Mouse (Mus musculus) G1E-ER4 (cell line): ENCODE data around the gene Megf11. TPM values are rescaled to one million over a fixed set of nuclear protein-coding genes. Genes with fewer than 3 reads are reported as not detected.

Experiments
- GATA1 ChIP-seq: IDR thresholded peaks from one replicate; pipeline ENCODE4 v1.8.0; 2012; ENCODE audit warnings: low read length, inconsistent platforms
- polyA plus RNA-seq: library from polyadenylated mRNA; stranded (reverse); fragments of >175 nt; gene quantifications from 2 replicates; pipeline ENCODE4 v1.2.3, GENCODE M21; 2012

The Megf11 gene
- polyA plus RNA-seq, 1 experiment = 0.12 TPM

DNA sequence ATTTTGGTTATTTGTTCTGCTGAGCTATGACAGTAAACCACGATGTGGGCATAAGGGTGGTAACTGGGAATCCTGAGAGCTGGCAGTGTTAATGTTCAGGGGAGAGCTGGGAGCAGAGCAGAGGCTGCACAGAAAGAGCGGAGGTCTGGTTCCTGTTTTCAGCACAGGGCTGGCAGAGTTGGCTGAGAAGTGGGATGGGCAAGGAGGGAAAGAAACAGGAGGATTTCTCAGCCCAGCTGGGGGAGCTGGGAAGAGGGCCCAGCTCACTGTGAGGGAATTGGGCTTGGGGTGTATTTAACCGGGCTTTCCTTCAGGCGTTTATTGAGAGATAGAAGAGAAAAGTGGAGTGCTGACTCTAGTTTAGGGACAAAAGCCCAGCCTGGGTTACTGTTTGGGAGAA is 88.3 kb downstream of the Megf11 start:
- TF ChIP-seq GATA1 = no peak

DNA sequence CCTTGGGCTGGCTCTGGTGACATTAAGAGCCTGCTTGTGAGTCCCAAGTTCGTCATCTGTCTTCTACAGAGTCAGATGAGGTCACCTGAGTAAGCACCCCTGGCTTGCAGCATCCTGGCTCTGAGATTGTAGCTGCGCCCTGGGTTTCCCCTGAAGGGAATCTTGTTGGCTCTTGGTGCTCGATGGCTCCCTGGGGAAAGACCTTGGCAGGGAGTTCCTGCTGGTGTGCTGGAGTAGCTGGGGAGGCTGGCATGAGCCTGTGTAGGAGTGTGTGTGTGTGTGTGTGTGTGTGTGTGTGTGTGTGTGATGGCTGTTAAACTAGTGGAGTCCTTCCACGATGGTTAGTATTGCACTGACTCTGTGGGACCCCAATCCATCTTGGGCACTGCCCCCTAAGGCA is 88.7 kb downstream of the Megf11 start:
- TF ChIP-seq GATA1 = no peak

DNA sequence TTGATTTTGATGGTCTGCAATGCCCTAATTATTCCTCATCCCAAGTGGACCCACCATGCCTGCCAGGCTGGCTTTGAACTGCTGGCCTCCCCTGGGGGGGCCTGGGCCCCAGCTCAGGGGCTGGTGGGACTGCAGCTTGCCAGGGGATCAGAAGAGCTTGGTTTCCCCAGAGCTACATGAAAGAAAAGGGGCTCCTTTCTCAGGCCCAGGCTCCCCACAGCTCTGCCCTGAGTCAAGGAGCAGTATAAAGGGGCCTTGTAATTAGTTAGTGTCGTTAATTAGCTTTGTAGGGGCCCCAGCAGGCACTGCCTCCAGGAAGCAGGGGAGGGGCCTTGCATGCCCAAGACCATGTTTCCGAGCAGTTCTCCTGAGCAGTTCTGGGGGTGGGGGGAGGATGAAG is 90.5 kb downstream of the Megf11 start:
- TF ChIP-seq GATA1 = no peak

GRCm38 (mm10) chr9:64482126-64482525 is 96.7 kb downstream of the Megf11 start:
- no peak for TF ChIP-seq GATA1

- TF ChIP-seq GATA1 = no peak
These were observed 102.0 kb downstream of the Megf11 start for GRCm38 (mm10) chr9:64487377-64487776.

DNA sequence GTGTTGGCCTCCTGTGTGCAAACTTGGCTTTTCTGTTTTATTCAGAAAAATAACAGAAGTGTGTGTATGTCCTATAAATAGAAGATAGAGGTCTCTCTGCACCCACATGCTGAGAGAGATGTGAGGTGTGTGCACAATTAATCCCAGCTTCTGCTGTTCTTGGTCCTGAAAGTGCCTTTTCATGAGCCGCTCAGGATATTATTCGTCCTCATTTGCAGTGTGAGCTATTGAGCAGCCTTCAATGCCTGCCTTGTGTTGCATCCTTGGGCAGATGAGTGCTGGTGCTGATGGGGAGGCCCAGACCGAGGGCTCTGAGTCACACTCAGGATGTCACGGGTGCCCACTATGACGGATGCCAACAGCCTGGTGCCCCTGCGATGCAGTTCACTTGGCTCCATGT is 109.2 kb downstream of the Megf11 start:
- no peak for TF ChIP-seq GATA1

GRCm38 (mm10) chr9:64498929-64499328 is 113.5 kb downstream of the Megf11 start:
- TF ChIP-seq GATA1 = no peak

GRCm38 (mm10) chr9:64501211-64501610 is 115.8 kb downstream of the Megf11 start:
- no peak for TF ChIP-seq GATA1

DNA sequence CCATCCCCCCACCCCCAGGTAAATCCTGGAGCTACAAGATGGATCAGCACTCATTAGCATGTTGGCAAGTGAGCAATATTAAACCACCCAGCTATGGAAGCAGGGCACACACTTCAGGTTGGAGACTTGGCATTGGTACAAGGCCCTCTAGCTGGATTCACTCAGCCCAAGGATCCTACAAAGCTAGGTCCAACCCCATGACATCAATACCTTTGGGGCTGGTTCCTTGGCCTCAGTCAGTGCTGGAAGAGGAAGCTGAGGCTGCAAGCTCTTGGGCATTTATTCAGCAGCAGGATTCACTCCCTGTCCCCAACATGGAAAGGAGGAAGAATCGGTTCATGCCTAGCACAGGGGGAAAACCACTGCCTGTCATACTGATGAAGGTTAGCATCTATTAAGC is 118.6 kb downstream of the Megf11 start:
- no peak for TF ChIP-seq GATA1

- no peak for TF ChIP-seq GATA1
These were observed 119.0 kb downstream of the Megf11 start for GRCm38 (mm10) chr9:64504456-64504855.

- no peak for TF ChIP-seq GATA1
These were observed 119.5 kb downstream of the Megf11 start for GRCm38 (mm10) chr9:64504921-64505320.

DNA sequence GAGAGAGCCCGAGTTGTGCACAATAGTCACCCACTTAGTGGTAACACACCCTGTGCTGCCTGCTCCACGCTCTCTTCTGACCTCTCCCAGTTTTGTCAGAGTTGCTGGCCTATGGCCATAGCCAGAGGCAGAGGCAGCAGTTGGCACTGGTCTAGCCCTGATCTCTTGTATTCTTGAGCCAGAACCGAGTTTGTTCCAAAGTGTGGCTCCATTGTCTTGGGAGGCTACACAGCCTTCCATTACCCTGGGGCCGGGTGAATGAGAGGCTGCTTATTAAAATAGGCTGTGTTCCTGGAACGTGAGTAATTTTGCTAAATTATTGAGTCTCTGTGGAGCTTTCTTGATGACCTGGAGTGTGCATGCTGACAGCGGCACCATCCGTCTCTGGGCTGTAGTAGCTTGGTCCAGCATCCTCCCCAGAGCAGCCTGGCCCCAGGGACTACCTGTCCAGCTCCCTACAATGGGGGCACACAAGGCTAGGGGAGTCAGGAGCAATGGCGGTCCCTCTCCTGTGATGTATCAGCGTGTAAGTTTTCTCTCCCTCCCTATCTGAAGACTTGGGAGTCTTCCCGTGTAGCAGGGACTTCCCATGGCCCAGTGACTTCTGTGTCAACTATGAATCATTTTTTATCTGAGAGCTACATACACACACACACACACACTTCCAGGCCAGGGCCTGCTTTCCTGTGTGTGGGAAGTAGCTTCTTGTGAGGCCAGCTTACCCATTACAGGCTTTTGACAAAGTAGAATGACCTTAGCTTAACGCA is 121.2 kb downstream of the Megf11 start:
- TF ChIP-seq GATA1 = no peak

DNA sequence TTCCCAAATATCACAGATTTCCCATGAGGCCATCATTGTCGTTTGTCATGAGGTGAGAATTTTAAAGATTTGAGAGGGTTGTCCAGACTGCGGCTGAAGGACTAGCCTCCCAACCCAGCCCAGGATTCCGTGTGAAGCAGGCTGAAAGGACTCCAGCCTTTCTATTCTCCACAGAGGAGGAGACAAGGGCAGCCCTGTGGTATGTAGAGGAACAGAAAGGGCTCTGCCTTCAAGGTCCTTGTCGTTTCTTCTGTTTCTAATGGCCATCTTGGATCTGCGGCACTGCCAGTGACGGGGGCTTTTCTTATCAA is 121.7 kb downstream of the Megf11 start:
- TF ChIP-seq GATA1 = no peak

- TF ChIP-seq GATA1 = no peak
These were observed 122.6 kb downstream of the Megf11 start for GRCm38 (mm10) chr9:64507995-64508394.

GRCm38 (mm10) chr9:64514826-64515225 is 129.4 kb downstream of the Megf11 start:
- TF ChIP-seq GATA1 = no peak

- no peak for TF ChIP-seq GATA1
These were observed 134.7 kb downstream of the Megf11 start for GRCm38 (mm10) chr9:64519921-64520746.

- TF ChIP-seq GATA1 = no peak
These were observed 135.4 kb downstream of the Megf11 start for GRCm38 (mm10) chr9:64520747-64521283.
